Mouse (Mus musculus) CH12.LX (cell line): ENCODE results near the gene Olfr1387. TPM values are rescaled to one million over a fixed set of nuclear protein-coding genes. Genes with fewer than 3 reads are reported as not detected.
"Not testable (repeated sequence)": the region's sequence is repeated elsewhere in the genome, so short reads cannot be mapped to it uniquely, and the experiment has no call there.

ENCODE experiments used
- DNase-seq: peaks from one replicate; pipeline ENCODE4 v3.0.0-alpha.2; 2013; ENCODE audit errors: extremely low read depth
- H3K27ac ChIP-seq: 2 replicates; pipeline ENCODE4 v1.5.1; 2012; ENCODE audit warnings: low read depth, mild to moderate bottlenecking, control low read depth, moderate library complexity; ENCODE audit not compliant: insufficient read depth
- H3K27me3 ChIP-seq: replicated peaks from 2 replicates; pipeline ENCODE3; 2012; ENCODE audit warnings: inconsistent platforms
- H3K36me3 ChIP-seq, 2 experiments: replicated peaks in 1 of 2; 2 replicates each; pipeline versions ENCODE3 to v1.6.1; 2012; ENCODE audit warnings: inconsistent platforms in 1 of 2, low read length in 1 of 2, mild to moderate bottlenecking in 1 of 2, mixed read lengths in 1 of 2, moderate library complexity in 1 of 2; ENCODE audit not compliant: control insufficient read depth in 1 of 2, insufficient read depth in 1 of 2
- H3K4me1 ChIP-seq, 2 experiments: 2 replicates each; pipeline ENCODE4 v1.6.1; 2012; ENCODE audit warnings: inconsistent platforms in 1 of 2, moderate library complexity in 1 of 2; ENCODE audit not compliant: insufficient read depth in 2 of 2, control insufficient read depth in 1 of 2
- H3K4me2 ChIP-seq: 2 replicates; pipeline ENCODE4 v1.6.1; 2012; ENCODE audit warnings: low read depth, mild to moderate bottlenecking, control low read depth; ENCODE audit not compliant: poor library complexity, insufficient read depth, severe bottlenecking
- H3K4me3 ChIP-seq, 3 experiments: fragments of 150-350 bp in 1 of 3; sonication (generic) in 1 of 3; replicated peaks in 1 of 3; 2 replicates each; pipeline versions ENCODE3 to v1.5.1; 2011 to 2012; ENCODE audit warnings: low read depth in 2 of 3, low read length in 2 of 3, mild to moderate bottlenecking in 2 of 3, moderate library complexity in 2 of 3, control low read depth in 1 of 3, improper control_type of control experiment in 1 of 3, inconsistent platforms in 1 of 3, mixed read lengths in 1 of 3; ENCODE audit not compliant: poor library complexity in 1 of 3
- H3K79me2 ChIP-seq: replicated peaks from 2 replicates; pipeline ENCODE4 v1.6.1; 2012; ENCODE audit warnings: mild to moderate bottlenecking, moderate library complexity; ENCODE audit not compliant: control insufficient read depth, poor library complexity, insufficient read depth, severe bottlenecking; ENCODE audit errors: extremely low read depth
- H3K9ac ChIP-seq: 2 replicates; pipeline ENCODE4 v1.6.1; 2012; ENCODE audit warnings: low read depth, mild to moderate bottlenecking, control low read depth, moderate library complexity; ENCODE audit not compliant: insufficient read depth
- H3K9me3 ChIP-seq: replicated peaks from 2 replicates; pipeline ENCODE3; 2012; ENCODE audit warnings: low read length, inconsistent platforms, mixed read lengths
- E2F4 ChIP-seq: IDR thresholded peaks from 2 replicates; pipeline ENCODE4 v1.6.1; 2011; ENCODE audit warnings: low read depth, low read length, improper control_type of control experiment; ENCODE audit not compliant: insufficient replicate concordance
- RAD21 ChIP-seq: IDR thresholded peaks from 2 replicates; pipeline ENCODE4 v1.6.1; 2011; ENCODE audit warnings: low read depth, mild to moderate bottlenecking, low read length, improper control_type of control experiment, moderate library complexity
- ZC3H11A ChIP-seq: IDR thresholded peaks from 2 replicates; pipeline ENCODE4 v1.6.1; 2012; ENCODE audit warnings: low read depth, mild to moderate bottlenecking, inconsistent platforms, low read length, improper control_type of control experiment
- dilution Hi-C: fragments of 300-500 bp; cut with MboI; formaldehyde crosslinking; loops from 2 replicates; pipeline ENCODE4 v1.14.3; 2020; ENCODE audit warnings: low sequenced_read_pairs; ENCODE audit not compliant: extremely low pct_unique_long_range_greater_than_20kb, extremely low pct_ligation_motif_present
- in situ Hi-C: fragments of 300-500 bp; cut with MboI; formaldehyde crosslinking; loops from 3 replicates; pipeline ENCODE4 v1.14.3; 2019; ENCODE audit warnings: low sequenced_read_pairs, low pct_ligation_motif_present, low pct_unique_long_range_greater_than_20kb, mixed read lengths
- polyA plus RNA-seq: library from polyadenylated mRNA; unstranded; fragments of >175 nt; gene quantifications from 2 replicates; pipeline ENCODE4 v1.2.1, GENCODE M21; 2012; ENCODE audit warnings: low read depth; ENCODE audit not compliant: insufficient read length
- total RNA-seq, 2 experiments: library from RNA; depleted of rRNA; stranded (reverse); fragments of 300-350 nt in 1 of 2; fragments of >200 nt in 1 of 2; gene quantifications; 2 replicates each; pipeline ENCODE4 v1.2.3; 2012 to 2014

The Olfr1387 gene
- total and polyA plus RNA-seq, 3 experiments: not detected

- dilution Hi-C loops (no loop called here), in situ Hi-C loops (no loop called here)
- Histone ChIP-seq H3K27ac (no peak overlapping the region), H3K27me3 (peaks cover 21% of the 10 kb centered on the region), H3K4me1 (no peaks in the 10 kb centered on the region), H3K4me3 (no peak overlapping the region), H3K4me2 (no peak overlapping the region), H3K79me2 (no peaks in the 10 kb centered on the region), H3K9me3 (no peaks in the 10 kb centered on the region), H3K36me3 (no peaks in the 10 kb centered on the region), H3K9ac (no peak overlapping the region)
- no peak for TF ChIP-seq ZC3H11A
- TF ChIP-seq E2F4: no peak
- no peak for TF ChIP-seq RAD21
- no peak for DNase-seq
These were observed 30.8 kb downstream of the Olfr1387 start for GRCm38 (mm10) chr11:49485973-49486372.

DNA sequence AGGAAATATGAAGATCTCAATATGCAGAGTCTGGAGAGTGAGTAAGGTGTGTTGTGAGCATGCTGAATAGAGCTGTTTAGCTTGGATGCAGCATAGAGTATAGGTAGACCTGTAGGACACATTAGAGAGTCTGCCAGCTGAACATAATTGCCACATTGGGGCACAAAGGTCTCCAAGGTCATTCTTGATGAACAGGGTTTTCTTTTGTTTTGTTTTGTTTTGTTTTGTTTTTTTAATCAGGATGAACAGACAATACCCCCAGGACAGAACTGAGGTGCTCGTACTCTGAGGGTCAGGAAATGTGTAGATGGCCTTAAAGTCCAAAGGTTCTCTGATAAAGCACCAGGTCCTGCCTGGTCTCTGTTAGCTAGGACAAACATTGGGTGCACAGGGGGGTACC, 33.6 kb downstream of the Olfr1387 start, which contains the start of gene Olfr1385:
Olfr1385 (plus strand) TSS at position 301 of the 400 bp plus-strand sequence.
- H3K4me3 ChIP-seq, H3K79me2 ChIP-seq, H3K27me3 ChIP-seq, in situ Hi-C loops, H3K9ac ChIP-seq, H3K4me2 ChIP-seq, H3K27ac ChIP-seq, H3K36me3 ChIP-seq, DNase-seq, H3K4me1 ChIP-seq, H3K9me3 ChIP-seq, dilution Hi-C loops: not testable (repeated sequence)

Other genes starting within 250 kb of the Olfr1387 start
- gene Mgat1, start 211.2 kb upstream of the Olfr1387 start, total RNA-seq (2012; rRNA removed): 83.2 and 118 TPM in 2 replicates
- 63.2 and 67.7 TPM in 2 replicates for gene Mgat1, start 211.2 kb upstream of the Olfr1387 start, total RNA-seq (2014; rRNA removed)
- gene Mgat1, start 211.2 kb upstream of the Olfr1387 start, polyA plus RNA-seq: 80.9 and 90.5 TPM in 2 replicates
- 0.04 TPM in 1 of 2 replicates, not detected in the other for gene Olfr1393, start 177.0 kb upstream of the Olfr1387 start, total RNA-seq (2012; rRNA removed)
- gene Olfr1393, start 177.0 kb upstream of the Olfr1387 start, total RNA-seq (2014; rRNA removed): 0.18 TPM in 1 of 2 replicates, not detected in the other
- gene Olfr1393, start 177.0 kb upstream of the Olfr1387 start, polyA plus RNA-seq: 0.08 and 0.10 TPM in 2 replicates
- gene Olfr1392, start 170.1 kb upstream of the Olfr1387 start, total RNA-seq (2012; rRNA removed): not detected in 2 replicates
- gene Olfr1392, start 170.1 kb upstream of the Olfr1387 start, total RNA-seq (2014; rRNA removed): not detected in 2 replicates
- gene Olfr1392, start 170.1 kb upstream of the Olfr1387 start, polyA plus RNA-seq: not detected in 2 replicates
- not detected in 2 replicates for gene Olfr10, start 150.6 kb upstream of the Olfr1387 start, total RNA-seq (2012; rRNA removed)
- gene Olfr10, start 150.6 kb upstream of the Olfr1387 start, total RNA-seq (2014; rRNA removed): not detected in 2 replicates
- gene Olfr10, start 150.6 kb upstream of the Olfr1387 start, polyA plus RNA-seq: not detected in 2 replicates
- gene Olfr1391, start 132.6 kb upstream of the Olfr1387 start, total RNA-seq (2012; rRNA removed): not detected in 2 replicates
- not detected in 2 replicates for gene Olfr1391, start 132.6 kb upstream of the Olfr1387 start, total RNA-seq (2014; rRNA removed)
- gene Olfr1391, start 132.6 kb upstream of the Olfr1387 start, polyA plus RNA-seq: not detected in 2 replicates
- gene Olfr1390, start 120.2 kb upstream of the Olfr1387 start, total RNA-seq (2012; rRNA removed): not detected in 2 replicates
- gene Olfr1390, start 120.2 kb upstream of the Olfr1387 start, total RNA-seq (2014; rRNA removed): not detected in 2 replicates
- not detected in 2 replicates for gene Olfr1390, start 120.2 kb upstream of the Olfr1387 start, polyA plus RNA-seq
- gene Olfr1389, start 32.3 kb upstream of the Olfr1387 start, total RNA-seq (2012; rRNA removed): not detected in 2 replicates
- gene Olfr1389, start 32.3 kb upstream of the Olfr1387 start, total RNA-seq (2014; rRNA removed): not detected in 2 replicates
- gene Olfr1389, start 32.3 kb upstream of the Olfr1387 start, polyA plus RNA-seq: not detected in 2 replicates
- not detected in 2 replicates for gene Olfr1388, start 18.7 kb upstream of the Olfr1387 start, total RNA-seq (2012; rRNA removed)
- gene Olfr1388, start 18.7 kb upstream of the Olfr1387 start, total RNA-seq (2014; rRNA removed): not detected in 2 replicates
- not detected in 2 replicates for gene Olfr1388, start 18.7 kb upstream of the Olfr1387 start, polyA plus RNA-seq
- gene Olfr1386, start 9.7 kb downstream of the Olfr1387 start, total RNA-seq (2012; rRNA removed): not detected in 2 replicates
- not detected in 2 replicates for gene Olfr1386, start 9.7 kb downstream of the Olfr1387 start, total RNA-seq (2014; rRNA removed)
- not detected in 2 replicates for gene Olfr1386, start 9.7 kb downstream of the Olfr1387 start, polyA plus RNA-seq
- not detected in 2 replicates for gene Olfr1385, start 33.7 kb downstream of the Olfr1387 start, total RNA-seq (2012; rRNA removed)
- gene Olfr1385, start 33.7 kb downstream of the Olfr1387 start, total RNA-seq (2014; rRNA removed): not detected in 2 replicates
- gene Olfr1385, start 33.7 kb downstream of the Olfr1387 start, polyA plus RNA-seq: 0.05 and 0.06 TPM in 2 replicates
- gene Olfr1384, start 51.4 kb downstream of the Olfr1387 start, total RNA-seq (2012; rRNA removed): not detected in 2 replicates
- gene Olfr1384, start 51.4 kb downstream of the Olfr1387 start, total RNA-seq (2014; rRNA removed): not detected in 2 replicates
- gene Olfr1384, start 51.4 kb downstream of the Olfr1387 start, polyA plus RNA-seq: not detected in 2 replicates
- gene Olfr1383, start 64.3 kb downstream of the Olfr1387 start, total RNA-seq (2012; rRNA removed): not detected in 2 replicates
- not detected in 2 replicates for gene Olfr1383, start 64.3 kb downstream of the Olfr1387 start, total RNA-seq (2014; rRNA removed)
- gene Olfr1383, start 64.3 kb downstream of the Olfr1387 start, polyA plus RNA-seq: not detected in 2 replicates
- gene Olfr1382, start 72.9 kb downstream of the Olfr1387 start, total RNA-seq (2012; rRNA removed): not detected in 2 replicates
- gene Olfr1382, start 72.9 kb downstream of the Olfr1387 start, total RNA-seq (2014; rRNA removed): not detected in 2 replicates
- gene Olfr1382, start 72.9 kb downstream of the Olfr1387 start, polyA plus RNA-seq: not detected in 2 replicates
- gene Olfr1381, start 88.1 kb downstream of the Olfr1387 start, total RNA-seq (2012; rRNA removed): not detected in 2 replicates
- gene Olfr1381, start 88.1 kb downstream of the Olfr1387 start, total RNA-seq (2014; rRNA removed): not detected in 2 replicates
- not detected in 2 replicates for gene Olfr1381, start 88.1 kb downstream of the Olfr1387 start, polyA plus RNA-seq
- gene Olfr1380, start 101.5 kb downstream of the Olfr1387 start, total RNA-seq (2012; rRNA removed): not detected in 2 replicates
- not detected in 2 replicates for gene Olfr1380, start 101.5 kb downstream of the Olfr1387 start, total RNA-seq (2014; rRNA removed)
- not detected in 2 replicates for gene Olfr1380, start 101.5 kb downstream of the Olfr1387 start, polyA plus RNA-seq
- gene Flt4, start 153.9 kb downstream of the Olfr1387 start, total RNA-seq (2012; rRNA removed): 0.08 and 0.17 TPM in 2 replicates
- gene Flt4, start 153.9 kb downstream of the Olfr1387 start, total RNA-seq (2014; rRNA removed): not detected in 2 replicates
- gene Flt4, start 153.9 kb downstream of the Olfr1387 start, polyA plus RNA-seq: 0.06 and 0.08 TPM in 2 replicates
- gene Scgb3a1, start 208.3 kb downstream of the Olfr1387 start, total RNA-seq (2012; rRNA removed): not detected in 2 replicates
- not detected in 2 replicates for gene Scgb3a1, start 208.3 kb downstream of the Olfr1387 start, total RNA-seq (2014; rRNA removed)
- not detected in 2 replicates for gene Scgb3a1, start 208.3 kb downstream of the Olfr1387 start, polyA plus RNA-seq